Mouse (Mus musculus): ENCODE results near the gene Tenm2.

Tenm2 gene

DNA sequence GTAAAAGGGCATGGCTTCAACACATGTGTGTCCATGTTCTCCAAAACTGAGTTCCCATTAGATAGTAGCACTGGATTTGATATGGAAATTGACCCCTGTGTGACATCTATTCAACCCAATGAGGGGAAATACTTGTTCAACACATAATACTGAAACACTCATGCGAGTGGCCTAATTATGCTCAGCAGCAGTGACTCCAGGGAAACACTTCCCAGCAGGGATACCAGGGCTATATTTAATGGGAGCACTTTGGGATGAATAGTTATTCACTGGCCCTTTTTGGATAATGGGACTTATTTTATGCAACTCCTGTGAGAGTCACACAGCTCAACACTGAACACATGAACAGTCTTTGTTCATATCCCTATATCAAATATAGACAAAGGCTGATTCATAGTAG lies 588.6 kb downstream of the Tenm2 start:
- ATAC-seq (ENCODE audit: insufficient number of reproducible peaks, low FRiP score, low TSS enrichment) = no peak

DNA sequence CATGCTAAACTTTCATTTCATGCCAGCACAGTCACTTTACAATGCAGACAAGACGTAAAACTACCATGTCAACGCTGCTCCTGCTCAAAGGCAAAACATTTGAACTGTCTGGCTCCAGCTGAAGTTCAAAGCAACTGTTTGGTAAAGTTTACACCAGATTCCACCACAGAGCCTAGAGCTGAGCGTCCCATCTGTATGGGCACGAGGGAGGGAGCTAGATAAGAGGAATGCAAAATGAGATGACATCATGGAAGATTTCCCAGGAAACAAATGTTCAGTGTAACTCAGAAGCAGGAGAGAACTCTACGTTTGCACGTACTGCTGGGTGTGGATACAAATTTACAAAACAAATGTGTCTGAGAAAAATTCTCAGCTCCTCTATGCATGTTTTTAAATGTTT lies 600.7 kb downstream of the Tenm2 start:
- no peak for ATAC-seq (ENCODE audit: insufficient number of reproducible peaks, low FRiP score, low TSS enrichment)

DNA sequence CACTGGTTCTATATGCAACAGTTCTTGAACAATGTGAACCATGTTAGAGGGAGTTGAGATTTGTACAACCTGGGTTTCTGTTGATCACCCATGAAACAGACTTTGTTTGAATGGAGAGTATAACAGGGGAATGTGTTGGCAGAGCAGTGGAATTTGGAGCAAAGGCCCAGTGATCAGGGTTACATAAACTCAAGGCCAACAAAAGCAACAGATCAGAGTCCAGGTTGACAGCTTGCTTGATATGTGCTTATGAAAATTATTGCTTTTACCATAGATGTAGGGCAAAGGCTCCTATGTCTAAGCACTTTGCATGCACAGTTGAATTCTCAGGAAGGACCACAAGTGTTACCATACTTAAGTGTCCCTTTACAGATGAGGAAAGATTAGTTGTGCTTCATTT lies 603.6 kb downstream of the Tenm2 start:
- no peak for ATAC-seq (ENCODE audit: insufficient number of reproducible peaks, low FRiP score, low TSS enrichment)

- no peak for ATAC-seq (ENCODE audit: insufficient number of reproducible peaks, low FRiP score, low TSS enrichment)
Observed at GRCm38 (mm10) chr11:36613807-36614206, 622.0 kb downstream of the Tenm2 start.

GRCm38 (mm10) chr11:36604815-36605382 lies 630.9 kb downstream of the Tenm2 start:
- no peak for ATAC-seq (ENCODE audit: insufficient number of reproducible peaks, low FRiP score, low TSS enrichment)

DNA sequence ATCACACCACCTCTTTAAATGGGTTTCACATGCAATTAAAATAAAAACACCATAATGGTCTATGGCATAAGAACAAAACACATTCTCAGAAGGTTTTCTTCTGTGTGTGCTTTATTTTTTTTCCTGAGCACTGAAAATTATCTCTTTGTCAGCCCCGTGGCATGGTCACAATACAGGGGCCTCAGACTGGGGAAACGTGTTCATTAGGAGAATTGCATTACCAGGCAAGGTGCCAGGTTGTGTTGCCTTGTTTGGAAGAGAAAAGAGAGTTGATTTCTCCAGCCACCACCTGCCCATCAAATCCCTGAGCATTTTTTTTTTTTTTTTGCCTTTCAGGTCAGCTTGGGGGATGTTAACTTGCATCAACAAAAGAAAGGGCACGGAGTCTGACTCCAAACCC lies 631.5 kb downstream of the Tenm2 start:
- no peak for ATAC-seq (ENCODE audit: insufficient number of reproducible peaks, low FRiP score, low TSS enrichment)

DNA sequence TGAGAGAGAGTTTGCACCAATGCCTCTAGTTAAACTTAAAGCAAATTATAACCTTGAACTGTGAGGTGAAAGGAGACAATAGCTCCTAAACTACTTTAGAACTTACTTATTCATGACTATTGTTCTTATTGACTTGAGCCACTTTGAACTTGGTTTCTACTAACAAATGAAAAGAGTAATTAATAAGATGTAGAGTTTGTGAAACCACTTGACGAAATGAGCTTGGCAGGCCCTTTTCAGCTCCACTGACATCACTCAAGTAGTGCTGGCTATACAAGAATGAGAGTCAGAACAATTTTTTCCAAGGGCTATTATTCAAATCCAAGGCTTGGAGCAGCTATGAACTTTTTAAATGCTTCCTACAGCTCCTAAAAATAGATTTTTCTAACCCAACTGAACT lies 643.3 kb downstream of the Tenm2 start:
- no peak for ATAC-seq (ENCODE audit: insufficient number of reproducible peaks, low FRiP score, low TSS enrichment)

GRCm38 (mm10) chr11:36566146-36566545 lies 669.6 kb downstream of the Tenm2 start:
- peak; percentile 99 for ATAC-seq (ENCODE audit: insufficient number of reproducible peaks, low FRiP score, low TSS enrichment)

DNA sequence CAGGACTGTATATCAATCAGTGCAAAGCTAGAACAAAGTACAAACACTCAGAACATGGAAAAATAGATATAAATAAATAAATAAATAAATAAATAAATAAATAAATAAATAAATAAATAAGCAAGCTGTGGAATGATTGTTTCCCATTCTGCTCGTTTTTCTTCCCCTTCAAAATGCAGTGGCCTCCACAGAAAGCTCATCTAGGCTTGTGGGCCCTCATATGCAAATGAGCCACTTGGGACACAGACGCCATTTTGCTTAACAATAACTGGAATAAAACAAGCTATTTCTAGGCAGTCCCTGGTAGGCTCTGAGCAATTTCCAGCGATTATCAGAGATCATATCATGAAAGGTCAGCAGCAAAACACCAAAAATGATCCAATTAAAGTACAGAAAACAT lies 672.9 kb downstream of the Tenm2 start:
- no peak for ATAC-seq (ENCODE audit: insufficient number of reproducible peaks, low FRiP score, low TSS enrichment)

GRCm38 (mm10) chr11:36560785-36561548 lies 674.8 kb downstream of the Tenm2 start:
- no peak for ATAC-seq (ENCODE audit: insufficient number of reproducible peaks, low FRiP score, low TSS enrichment)

DNA sequence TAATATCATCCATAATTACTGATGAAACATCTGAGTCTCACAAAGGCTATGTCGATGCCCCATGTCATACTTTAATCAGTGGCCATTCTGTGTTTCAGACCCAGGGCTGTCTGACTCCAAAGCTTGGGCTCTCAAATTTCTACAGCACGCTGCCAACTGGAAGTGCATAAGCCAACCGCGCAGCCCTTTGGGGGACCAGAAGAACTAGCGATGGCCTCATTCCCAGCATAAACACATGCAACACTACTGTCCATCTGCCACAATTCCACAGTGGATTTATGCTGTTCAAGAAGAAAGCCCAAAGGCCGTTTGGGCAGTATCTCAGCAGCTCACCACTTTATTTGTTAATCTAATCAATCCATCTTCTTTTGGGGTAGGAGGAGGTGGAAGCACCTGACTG lies 678.4 kb downstream of the Tenm2 start:
- ATAC-seq (ENCODE audit: insufficient number of reproducible peaks, low FRiP score, low TSS enrichment) = peak; percentile 97

DNA sequence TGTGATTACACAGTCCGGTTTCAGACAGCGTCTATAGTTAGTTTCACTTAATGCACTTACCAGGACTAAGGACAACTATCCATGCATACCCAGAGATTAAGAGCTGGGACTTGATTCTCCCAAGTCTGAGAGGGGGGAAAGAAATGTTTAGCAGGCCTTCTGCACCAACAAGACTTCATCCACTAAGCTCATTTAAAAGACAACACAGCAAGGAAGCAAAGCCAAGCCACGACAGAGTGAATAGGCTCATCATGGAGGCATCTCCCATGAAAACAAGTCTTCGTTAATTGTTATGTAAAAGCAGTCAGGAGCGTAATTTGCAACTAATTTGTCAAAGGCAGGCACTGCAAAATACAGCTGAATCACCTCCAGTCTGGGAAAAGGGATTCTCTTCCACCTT lies 682.5 kb downstream of the Tenm2 start:
- ATAC-seq (ENCODE audit: insufficient number of reproducible peaks, low FRiP score, low TSS enrichment) = no peak

DNA sequence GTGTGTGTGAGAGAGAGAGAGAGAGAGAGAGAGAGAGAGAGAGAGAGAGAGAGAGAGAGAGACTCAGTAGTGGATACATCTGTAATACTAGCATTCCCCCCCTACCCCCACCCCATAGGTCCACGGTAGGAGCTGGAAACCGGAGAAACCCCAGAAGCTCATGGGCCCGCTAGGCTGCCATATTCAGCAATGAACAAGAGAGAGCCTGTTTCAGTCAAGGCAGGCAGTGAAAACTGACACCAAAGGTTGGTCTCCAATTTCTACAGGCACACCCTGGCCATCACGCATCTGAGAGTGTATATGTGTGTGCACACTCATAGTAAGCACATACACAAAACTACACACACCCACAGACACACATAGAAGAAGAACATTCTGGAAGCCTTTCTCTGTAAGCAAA lies 685.1 kb downstream of the Tenm2 start:
- no peak for ATAC-seq (ENCODE audit: insufficient number of reproducible peaks, low FRiP score, low TSS enrichment)

DNA sequence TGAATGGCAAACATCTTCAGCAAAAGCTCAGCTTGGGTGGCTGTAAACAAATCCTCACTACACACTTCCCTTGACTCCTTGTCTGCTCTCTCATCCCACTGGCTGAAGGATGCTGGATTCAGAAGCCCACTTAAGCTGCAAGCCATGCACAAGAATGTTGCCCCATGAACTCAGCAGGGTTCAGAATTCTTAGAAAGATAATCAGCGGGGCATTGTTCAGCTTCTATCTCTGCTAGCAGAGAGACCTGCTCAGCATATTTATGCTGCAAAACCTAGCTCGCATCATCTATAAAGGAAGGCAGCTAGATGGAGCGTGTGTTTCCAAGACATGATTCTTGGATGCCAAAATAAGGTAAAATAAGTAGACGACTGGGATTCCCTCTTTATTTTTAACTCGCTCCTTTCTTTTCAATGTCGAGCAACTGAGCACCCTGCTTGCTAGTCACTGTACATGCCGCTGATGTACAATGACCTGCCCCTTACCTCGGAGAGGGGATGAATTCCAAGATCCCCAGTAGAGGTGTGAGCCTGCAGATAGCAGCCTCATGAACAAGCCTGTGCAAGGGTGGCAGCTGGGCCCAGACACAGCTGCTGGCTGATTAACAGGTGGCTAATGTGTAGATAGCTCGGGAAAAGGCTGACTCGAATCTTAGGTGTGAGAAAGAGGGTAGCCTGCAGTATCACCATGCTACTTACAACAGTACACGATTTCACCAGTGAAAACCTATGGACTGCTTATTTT lies 686.2 kb downstream of the Tenm2 start:
- no peak for ATAC-seq (ENCODE audit: insufficient number of reproducible peaks, low FRiP score, low TSS enrichment)

DNA sequence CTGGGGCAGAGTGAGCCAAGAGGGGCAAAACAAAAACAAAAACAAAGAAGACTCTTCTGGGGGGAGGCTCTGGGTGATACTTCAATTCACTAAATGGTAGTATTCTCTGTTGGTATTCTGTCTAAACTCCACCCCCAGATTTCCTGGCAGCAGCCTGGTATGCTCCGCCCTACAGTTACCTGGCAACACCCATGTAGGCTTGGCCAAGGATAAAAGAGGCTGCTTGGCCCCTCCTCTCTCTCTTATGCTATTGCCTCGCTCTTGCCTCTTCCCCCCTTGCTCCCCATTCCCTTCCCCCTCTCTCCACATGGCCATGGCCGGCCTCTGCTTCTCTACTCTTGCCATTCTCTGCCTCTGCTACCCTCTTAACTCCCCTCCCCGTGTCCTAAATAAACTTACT lies 687.6 kb downstream of the Tenm2 start:
- ATAC-seq (ENCODE audit: insufficient number of reproducible peaks, low FRiP score, low TSS enrichment) = no peak

- ATAC-seq (ENCODE audit: insufficient number of reproducible peaks, low FRiP score, low TSS enrichment) = no peak
Observed at GRCm38 (mm10) chr11:36538144-36538543, 697.6 kb downstream of the Tenm2 start.

DNA sequence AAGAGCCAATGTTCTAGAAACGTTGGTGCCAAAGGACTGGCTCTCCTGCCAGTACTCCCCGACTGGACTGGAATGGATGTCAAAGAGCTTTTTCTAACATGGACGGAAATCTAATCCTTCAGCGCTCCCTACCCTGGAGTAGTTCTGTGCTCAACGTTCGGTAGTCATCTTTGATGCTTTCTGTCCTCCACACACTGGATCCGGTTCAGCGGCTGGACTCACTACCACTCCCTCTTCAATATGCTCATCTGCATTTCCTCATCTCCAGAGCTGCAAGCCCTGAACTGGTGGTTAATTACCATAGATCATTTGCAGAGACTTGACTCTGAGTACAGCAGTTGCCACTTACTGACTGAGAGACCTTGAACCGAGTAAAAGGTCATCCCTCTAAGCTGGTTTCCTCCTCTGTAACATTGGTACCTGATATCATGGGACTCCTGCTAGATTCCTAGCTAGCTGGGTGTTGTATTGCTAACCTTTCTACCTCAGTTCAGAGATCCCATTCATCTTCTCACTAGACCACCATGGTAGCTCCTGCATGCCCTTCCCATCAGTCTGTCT lies 698.1 kb downstream of the Tenm2 start:
- no peak for ATAC-seq (ENCODE audit: insufficient number of reproducible peaks, low FRiP score, low TSS enrichment)

- no peak for ATAC-seq (ENCODE audit: insufficient number of reproducible peaks, low FRiP score, low TSS enrichment)
Observed at GRCm38 (mm10) chr11:36535591-36535990, 700.2 kb downstream of the Tenm2 start.

- ATAC-seq (ENCODE audit: insufficient number of reproducible peaks, low FRiP score, low TSS enrichment) = no peak
Observed at GRCm38 (mm10) chr11:36531614-36532013, 704.1 kb downstream of the Tenm2 start.

DNA sequence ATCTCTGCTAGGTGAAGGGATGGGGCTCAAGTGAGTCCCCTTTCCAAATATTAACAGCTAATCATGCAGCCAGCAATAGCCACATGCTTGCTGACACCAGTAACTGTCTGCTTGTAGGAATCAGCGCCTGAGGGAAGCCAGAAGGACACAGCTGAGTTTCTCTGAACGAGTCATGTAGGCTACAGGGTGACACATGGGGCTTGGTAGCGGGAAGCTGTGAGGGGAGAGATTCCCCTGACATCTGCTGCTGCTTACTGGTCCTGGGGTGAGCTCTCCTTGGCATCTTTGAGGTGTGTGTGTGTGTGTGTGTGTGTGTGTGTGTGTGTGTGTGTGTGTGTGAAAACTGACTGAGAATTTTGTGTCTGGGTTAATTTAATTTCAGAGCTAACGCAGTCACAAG lies 708.3 kb downstream of the Tenm2 start:
- no peak for ATAC-seq (ENCODE audit: insufficient number of reproducible peaks, low FRiP score, low TSS enrichment)

DNA sequence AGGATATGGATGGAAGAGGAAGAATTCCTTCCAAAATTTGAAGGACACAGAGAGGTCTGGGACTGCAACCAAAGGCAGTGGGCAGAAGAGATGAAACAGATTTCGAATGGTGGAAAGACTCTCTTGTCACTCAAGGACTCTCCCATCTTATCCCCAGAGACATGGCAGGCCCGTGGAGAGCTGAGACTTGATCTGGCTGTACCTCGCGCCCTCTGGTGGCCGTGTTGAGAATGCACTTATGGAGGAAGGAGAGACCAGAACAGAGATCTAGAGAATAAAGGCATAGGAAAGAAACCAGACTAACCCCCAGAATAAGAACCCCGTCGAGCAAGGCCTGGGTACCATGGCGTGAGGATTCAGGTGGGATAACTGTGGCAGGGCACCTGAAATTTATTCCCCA lies 709.4 kb downstream of the Tenm2 start:
- peak; percentile 59 for ATAC-seq (ENCODE audit: insufficient number of reproducible peaks, low FRiP score, low TSS enrichment)
